Mouse (Mus musculus) adrenal gland, postnatal 36 days (tissue): Measurements from ENCODE around the gene Fam19a2. TPM values are rescaled to one million over a fixed set of nuclear protein-coding genes. Genes with fewer than 3 reads are reported as not detected.

ENCODE experiments used
- DNase-seq, 2 experiments: peaks; one replicate each; pipeline ENCODE4 v3.0.0; 2021; ENCODE audit warnings: mixed read lengths in 1 of 2
- long read RNA-seq, 2 experiments: library from polyadenylated mRNA; stranded (forward); transcript quantifications; one replicate each; pipeline ENCODE4 v2.0.0; 2021; ENCODE audit warnings: borderline sequencing depth in 2 of 2
- total RNA-seq, 2 experiments: library from RNA; stranded (reverse); gene quantifications; 2 replicates each; pipeline ENCODE4 v1.2.3; 2021

Fam19a2 gene
- total RNA-seq: 1 to 10 TPM in 1 of 2 experiments, under 1 TPM in 1; 0.82 to 1.7 TPM
- long read RNA-seq, experiment 1: 0 reads
- long read RNA-seq, experiment 2: 0 reads

GRCm38 (mm10) chr10:123263876-123264309 lies at the start of gene Fam19a2:
TSS of gene Fam19a2 (plus strand) at chr10:123263996.
- DNase-seq: peak; percentile 34 to 47

- DNase-seq: no peak
These were observed 41.0 kb upstream of the Fam19a2 start for GRCm38 (mm10) chr10:123222785-123223184.

- DNase-seq: no peak
These were observed 34.4 kb upstream of the Fam19a2 start for GRCm38 (mm10) chr10:123229420-123229819.

GRCm38 (mm10) chr10:123248063-123248462 lies 15.7 kb upstream of the Fam19a2 start:
- DNase-seq: no peak

GRCm38 (mm10) chr10:123251904-123252303 lies 11.9 kb upstream of the Fam19a2 start:
- no peak for DNase-seq

GRCm38 (mm10) chr10:123254299-123254698 lies 9.5 kb upstream of the Fam19a2 start:
- DNase-seq: peak in 1 of 2 experiments; percentile 34

GRCm38 (mm10) chr10:123255674-123256348 lies 8.0 kb upstream of the Fam19a2 start:
- peak in 1 of 2 experiments; percentile 16 for DNase-seq

- DNase-seq: peak; percentile 66 to 74
These were observed 830 bp downstream of the Fam19a2 start for GRCm38 (mm10) chr10:123264461-123265191.

- no peak for DNase-seq
These were observed 1.5 kb downstream of the Fam19a2 start for GRCm38 (mm10) chr10:123265241-123265790.

- DNase-seq: peak; percentile 68 to 70
These were observed 4.8 kb downstream of the Fam19a2 start for GRCm38 (mm10) chr10:123268568-123268967.

GRCm38 (mm10) chr10:123274554-123274953 lies 10.8 kb downstream of the Fam19a2 start:
- DNase-seq: peak; percentile 10 to 16

- no peak for DNase-seq
These were observed 43.5 kb downstream of the Fam19a2 start for GRCm38 (mm10) chr10:123307300-123307699.

GRCm38 (mm10) chr10:123326271-123326670 lies 62.5 kb downstream of the Fam19a2 start:
- no peak for DNase-seq

GRCm38 (mm10) chr10:123341280-123341679 lies 77.5 kb downstream of the Fam19a2 start:
- no peak for DNase-seq

GRCm38 (mm10) chr10:123342591-123343236 lies 78.9 kb downstream of the Fam19a2 start:
- peak; percentile 10 to 12 for DNase-seq

- no peak for DNase-seq
These were observed 82.5 kb downstream of the Fam19a2 start for GRCm38 (mm10) chr10:123346301-123346700.

- no peak for DNase-seq
These were observed 89.9 kb downstream of the Fam19a2 start for GRCm38 (mm10) chr10:123353667-123354066.

- DNase-seq: no peak
These were observed 93.2 kb downstream of the Fam19a2 start for GRCm38 (mm10) chr10:123357010-123357409.

GRCm38 (mm10) chr10:123360492-123360891 lies 96.7 kb downstream of the Fam19a2 start:
- no peak for DNase-seq

GRCm38 (mm10) chr10:123364628-123365027 lies 100.8 kb downstream of the Fam19a2 start:
- DNase-seq: peak in 1 of 2 experiments; percentile 3

GRCm38 (mm10) chr10:123367152-123367864 lies 103.5 kb downstream of the Fam19a2 start:
- DNase-seq: no peak

- no peak for DNase-seq
These were observed 119.5 kb downstream of the Fam19a2 start for GRCm38 (mm10) chr10:123383277-123383676.
